Mouse (Mus musculus) kidney, embryonic 14.5 days (tissue): ENCODE measurements around the gene Rasgrf1. TPM values are rescaled to one million over a fixed set of nuclear protein-coding genes. Genes with fewer than 3 reads are reported as not detected.

ENCODE experiments used
- ATAC-seq: fragments of 200-750 bp; cut with Nextera tagmentation; 2 replicates; pipeline ENCODE4 v1.8.0; 2017; ENCODE audit warnings: moderate number of reproducible peaks, mild to moderate bottlenecking, moderate TSS enrichment, moderate library complexity; ENCODE audit not compliant: low FRiP score, low TSS enrichment
- H3K27ac ChIP-seq: fragments of 300-500 bp; sonication (generic); 2 replicates; pipeline ENCODE4 v1.5.1; 2014; ENCODE audit warnings: low read depth, mild to moderate bottlenecking, low read length, moderate library complexity, mixed read lengths
- H3K27me3 ChIP-seq: fragments of 300-500 bp; sonication (generic); 2 replicates; pipeline ENCODE4 v1.6.1; 2014; ENCODE audit warnings: mild to moderate bottlenecking, low read length; ENCODE audit not compliant: control insufficient read depth, insufficient read depth
- H3K36me3 ChIP-seq: fragments of 300-500 bp; sonication (generic); 2 replicates; pipeline ENCODE4 v1.6.1; 2014; ENCODE audit warnings: low read length, mixed read lengths; ENCODE audit not compliant: control insufficient read depth, insufficient read depth
- H3K4me1 ChIP-seq: fragments of 300-500 bp; sonication (generic); 2 replicates; pipeline ENCODE4 v1.6.1; 2014; ENCODE audit warnings: low read length, mixed read lengths; ENCODE audit not compliant: control insufficient read depth, insufficient read depth
- H3K4me2 ChIP-seq: fragments of 300-500 bp; sonication (generic); replicated peaks from 2 replicates; pipeline ENCODE4 v1.6.1; 2014; ENCODE audit warnings: low read depth, mild to moderate bottlenecking, low read length
- H3K4me3 ChIP-seq: fragments of 300-500 bp; sonication (generic); 2 replicates; pipeline ENCODE4 v1.5.1; 2014; ENCODE audit warnings: mild to moderate bottlenecking, low read length
- H3K9ac ChIP-seq: fragments of 300-500 bp; sonication (generic); 2 replicates; pipeline ENCODE4 v1.6.1; 2014; ENCODE audit warnings: low read depth, mild to moderate bottlenecking, low read length, moderate library complexity
- H3K9me3 ChIP-seq: fragments of 300-500 bp; sonication (generic); 2 replicates; pipeline ENCODE4 v1.6.1; 2016; ENCODE audit warnings: low read length; ENCODE audit not compliant: control insufficient read depth
- WGBS: fragments of 180-500 bp; shearing (Covaris S2); extraction: QIAGEN DNeasy Blood & Tissue Kit; methylation state at CpG from one replicate; pipeline ENCODE4 v1.1.7; 2014; 5-methylcytosine and 5-hydroxymethylcytosine counted together
- polyA plus RNA-seq: library from polyadenylated mRNA; unstranded; fragments of >200 nt; fragmentation: Nextera tagmentation; extraction: Ambion mirVana; gene quantifications from 2 replicates; pipeline ENCODE4 v1.2.1, GENCODE M21; 2014

The Rasgrf1 gene
- polyA plus RNA-seq, 1 experiment from 2014 or later = 0.11 TPM

- no peak overlapping the region for H3K4me3 ChIP-seq
- WGBS = 51% methylated on average over 4 of the region's 4 CpGs
- no peak overlapping the region for H3K9ac ChIP-seq
- H3K36me3 ChIP-seq = no peaks in the 10 kb centered on the region
- no peaks in the 10 kb centered on the region for H3K9me3 ChIP-seq
- no peak overlapping the region for H3K4me2 ChIP-seq
- ATAC-seq = no peak
- H3K27ac ChIP-seq = no peak overlapping the region
- peaks cover 17% of the 10 kb centered on the region for H3K4me1 ChIP-seq
- H3K27me3 ChIP-seq = peaks cover 64% of the 10 kb centered on the region
Measured at GRCm38 (mm10) chr9:89913135-89913534, 3.4 kb downstream of the Rasgrf1 start.

- Histone ChIP-seq H3K9me3 (no peaks in the 10 kb centered on the region), H3K9ac (no peak overlapping the region), H3K27ac (no peak overlapping the region), H3K4me1 (no peaks in the 10 kb centered on the region), H3K36me3 (no peaks in the 10 kb centered on the region), H3K27me3 (peaks cover 31% of the 10 kb centered on the region), H3K4me2 (no peak overlapping the region), H3K4me3 (no peak overlapping the region)
- no peak for ATAC-seq
- 90% methylated on average over 7 of the region's 7 CpGs for WGBS
Measured at GRCm38 (mm10) chr9:89916471-89916870, 6.8 kb downstream of the Rasgrf1 start.

GRCm38 (mm10) chr9:89917431-89917830 lies 7.7 kb downstream of the Rasgrf1 start:
- H3K27ac ChIP-seq = no peak overlapping the region
- H3K4me2 ChIP-seq = no peak overlapping the region
- no peaks in the 10 kb centered on the region for H3K9me3 ChIP-seq
- WGBS = 91% methylated on average over 1 of the region's 1 CpGs
- H3K4me1 ChIP-seq = no peaks in the 10 kb centered on the region
- H3K9ac ChIP-seq = no peak overlapping the region
- H3K4me3 ChIP-seq = no peak overlapping the region
- peaks cover 22% of the 10 kb centered on the region for H3K27me3 ChIP-seq
- H3K36me3 ChIP-seq = no peaks in the 10 kb centered on the region
- no peak for ATAC-seq

- Histone ChIP-seq H3K36me3 (no peaks in the 10 kb centered on the region), H3K27ac (no peak overlapping the region), H3K9ac (no peak overlapping the region), H3K27me3 (peaks cover 8% of the 10 kb centered on the region), H3K4me1 (no peaks in the 10 kb centered on the region), H3K9me3 (no peaks in the 10 kb centered on the region), H3K4me3 (no peak overlapping the region), H3K4me2 (no peak overlapping the region)
- ATAC-seq = no peak
- WGBS = 84% methylated on average over 5 of the region's 5 CpGs
Measured at GRCm38 (mm10) chr9:89918832-89919231, 9.1 kb downstream of the Rasgrf1 start.

- WGBS = 83% methylated on average over 9 of the region's 9 CpGs
- Histone ChIP-seq H3K9ac (no peak overlapping the region), H3K4me3 (no peak overlapping the region), H3K27me3 (no peaks in the 10 kb centered on the region), H3K36me3 (no peaks in the 10 kb centered on the region), H3K4me1 (no peaks in the 10 kb centered on the region), H3K27ac (no peak overlapping the region), H3K9me3 (no peaks in the 10 kb centered on the region), H3K4me2 (no peak overlapping the region)
- no peak for ATAC-seq
Measured at GRCm38 (mm10) chr9:89921121-89921520, 11.4 kb downstream of the Rasgrf1 start.

- H3K9ac ChIP-seq = no peak overlapping the region
- no peak overlapping the region for H3K27ac ChIP-seq
- H3K4me3 ChIP-seq = no peak overlapping the region
- H3K4me2 ChIP-seq = no peak overlapping the region
- no peaks in the 10 kb centered on the region for H3K4me1 ChIP-seq
- H3K27me3 ChIP-seq = no peaks in the 10 kb centered on the region
- H3K9me3 ChIP-seq = 0 out of 2 replicates have a peak, but pooled peaks cover 2% of the 10 kb centered on the region
- 100% methylated on average over 1 of the region's 1 CpGs for WGBS
- no peaks in the 10 kb centered on the region for H3K36me3 ChIP-seq
- ATAC-seq = no peak
Measured at GRCm38 (mm10) chr9:89922666-89923065, 13.0 kb downstream of the Rasgrf1 start.

GRCm38 (mm10) chr9:89924836-89925235 lies 15.1 kb downstream of the Rasgrf1 start:
- Histone ChIP-seq H3K27me3 (no peaks in the 10 kb centered on the region), H3K4me1 (no peaks in the 10 kb centered on the region), H3K9me3 (0 out of 2 replicates have a peak, but pooled peaks cover 2% of the 10 kb centered on the region), H3K9ac (no peak overlapping the region), H3K27ac (no peak overlapping the region), H3K36me3 (no peaks in the 10 kb centered on the region), H3K4me2 (no peak overlapping the region), H3K4me3 (no peak overlapping the region)
- ATAC-seq = no peak
- 93% methylated on average over 1 of the region's 1 CpGs for WGBS

GRCm38 (mm10) chr9:89928497-89928896 lies 18.8 kb downstream of the Rasgrf1 start:
- Histone ChIP-seq H3K9me3 (0 out of 2 replicates have a peak, but pooled peaks cover 2% of the 10 kb centered on the region), H3K27ac (no peak overlapping the region), H3K4me3 (no peak overlapping the region), H3K4me2 (no peak overlapping the region), H3K9ac (no peak overlapping the region), H3K27me3 (no peaks in the 10 kb centered on the region), H3K36me3 (no peaks in the 10 kb centered on the region), H3K4me1 (no peaks in the 10 kb centered on the region)
- no peak for ATAC-seq

GRCm38 (mm10) chr9:89940428-89940827 lies 30.7 kb downstream of the Rasgrf1 start:
- no peak for ATAC-seq
- H3K27me3 ChIP-seq = no peaks in the 10 kb centered on the region
- H3K36me3 ChIP-seq = no peaks in the 10 kb centered on the region
- H3K4me3 ChIP-seq = no peak overlapping the region
- no peak overlapping the region for H3K4me2 ChIP-seq
- H3K9ac ChIP-seq = no peak overlapping the region
- H3K4me1 ChIP-seq = no peaks in the 10 kb centered on the region
- H3K9me3 ChIP-seq = 0 out of 2 replicates have a peak, but pooled peaks cover 2% of the 10 kb centered on the region
- 78% methylated on average over 1 of the region's 1 CpGs for WGBS
- no peak overlapping the region for H3K27ac ChIP-seq
